Mouse (Mus musculus): ENCODE data around the gene Ccl9. TPM values are rescaled to one million over a fixed set of nuclear protein-coding genes. Genes with fewer than 3 reads are reported as not detected.

The Ccl9 gene
- polyA plus RNA-seq, 1 experiment, result 1.7 TPM

DNA sequence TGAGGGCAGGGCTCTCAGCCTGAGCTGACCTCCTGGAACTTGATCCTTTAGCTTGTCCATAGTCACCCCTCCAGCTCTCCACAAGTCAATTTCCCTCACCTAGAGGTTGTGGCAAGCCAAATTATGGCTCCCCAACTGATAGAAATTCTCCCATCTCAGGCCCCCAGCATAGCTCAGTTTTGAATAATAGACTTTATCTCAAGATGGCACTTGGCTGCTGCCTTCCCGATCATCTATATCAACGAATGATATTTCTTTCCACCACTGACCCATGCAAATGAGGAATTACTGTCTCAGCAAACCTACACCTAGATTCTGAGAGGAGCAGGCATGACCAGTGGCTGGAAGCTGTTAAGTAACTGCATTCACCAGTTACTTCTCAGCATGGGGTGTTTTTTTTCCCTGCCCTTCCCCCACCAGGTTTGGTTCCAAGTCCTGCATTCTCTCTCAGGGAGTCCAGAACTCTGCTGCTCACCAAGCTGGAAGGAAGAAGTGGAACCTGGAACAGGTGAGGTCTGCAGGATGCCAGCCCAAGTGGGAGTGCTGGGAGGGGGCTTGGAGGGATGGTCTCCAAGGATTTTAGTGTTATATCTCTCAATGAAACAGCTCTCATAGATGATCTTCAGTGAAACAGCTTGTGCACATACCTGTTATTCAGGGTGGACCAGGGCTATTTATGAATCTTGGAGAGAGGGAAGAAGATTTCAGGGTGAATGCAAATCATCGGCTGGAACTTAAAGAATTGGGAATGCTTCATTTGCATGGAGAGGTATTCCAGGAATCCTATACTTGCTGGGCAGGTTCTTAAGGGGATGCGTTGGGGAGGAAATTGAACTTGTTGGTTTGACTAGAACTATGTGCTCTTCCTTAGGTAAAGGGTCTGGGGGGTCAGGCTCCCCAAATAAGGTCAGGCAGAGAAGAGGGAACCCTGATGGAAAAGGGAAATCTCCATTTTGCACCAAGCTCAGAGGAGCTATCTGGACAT is 3.5 kb upstream of the Ccl9 start:
- WGBS, result 61% methylated on average over 4 of the region's 4 CpGs
- Histone ChIP-seq H3K4me3 (ENCODE audit: insufficient read depth, low read depth, low read length) (no peak overlapping the region), H3K4me1 (ENCODE audit: control insufficient read depth, insufficient read depth, low read length) (no peaks in the 10 kb centered on the region), H3K27ac (ENCODE audit: insufficient read depth, low read depth, low read length) (peak overlapping the region; percentile 83), H3K36me3 (ENCODE audit: control insufficient read depth, insufficient read depth, low read length) (no peaks in the 10 kb centered on the region), H3K27me3 (replicated peaks; ENCODE audit: control insufficient read depth, insufficient read depth, low read length) (no peaks in the 10 kb centered on the region)
- peak; percentile 82 for DNase-seq
- TF ChIP-seq POLR2A (IDR thresholded peaks at IDR 0.05; ENCODE audit: low read depth, low read length), result no peak
- TF ChIP-seq CTCF (conservative IDR thresholded peaks at IDR 0.05; ENCODE audit: insufficient read depth, insufficient read length, low read depth, low read length), result no peak

DNA sequence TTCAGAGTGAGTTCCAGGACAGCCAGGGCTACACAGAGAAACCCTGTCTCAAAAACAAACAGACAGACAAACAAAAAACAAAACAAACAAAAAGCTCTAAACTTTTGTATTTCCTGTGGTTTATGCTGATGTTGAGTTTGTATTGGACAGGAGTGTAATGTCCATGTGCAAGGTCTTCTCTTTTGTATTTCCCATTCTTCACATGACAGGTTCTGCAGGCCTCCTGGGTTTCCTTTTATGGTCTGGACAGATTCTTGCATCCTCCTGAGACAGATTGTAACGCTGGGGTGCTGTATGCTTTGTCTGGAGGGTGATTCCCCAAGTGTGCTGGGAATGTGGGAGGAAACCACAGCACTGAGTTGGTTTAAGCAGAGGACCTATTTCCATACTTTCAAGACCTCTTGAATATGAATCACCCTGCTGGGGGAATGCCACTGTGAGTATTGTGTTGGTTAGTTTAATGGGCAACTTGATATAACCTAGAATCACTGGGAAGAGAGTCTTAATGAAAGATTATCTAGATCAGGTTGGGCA is 2.3 kb upstream of the Ccl9 start:
- no peaks in the 10 kb centered on the region for H3K4me1 ChIP-seq (ENCODE audit: control insufficient read depth, insufficient read depth, low read length)
- DNase-seq, result no peak
- 49% methylated on average over 1 of the region's 1 CpGs for WGBS
- no peaks in the 10 kb centered on the region for H3K36me3 ChIP-seq (ENCODE audit: control insufficient read depth, insufficient read depth, low read length)
- H3K4me3 ChIP-seq (ENCODE audit: insufficient read depth, low read depth, low read length), result no peak overlapping the region
- no peaks in the 10 kb centered on the region for H3K27me3 ChIP-seq (replicated peaks; ENCODE audit: control insufficient read depth, insufficient read depth, low read length)
- TF ChIP-seq POLR2A (IDR thresholded peaks at IDR 0.05; ENCODE audit: low read depth, low read length) (no peak), CTCF (conservative IDR thresholded peaks at IDR 0.05; ENCODE audit: insufficient read depth, insufficient read length, low read depth, low read length) (no peak)
- peak overlapping the region; percentile 75; the same call in 1 of the 2 replicates for H3K27ac ChIP-seq (ENCODE audit: insufficient read depth, low read depth, low read length)

DNA sequence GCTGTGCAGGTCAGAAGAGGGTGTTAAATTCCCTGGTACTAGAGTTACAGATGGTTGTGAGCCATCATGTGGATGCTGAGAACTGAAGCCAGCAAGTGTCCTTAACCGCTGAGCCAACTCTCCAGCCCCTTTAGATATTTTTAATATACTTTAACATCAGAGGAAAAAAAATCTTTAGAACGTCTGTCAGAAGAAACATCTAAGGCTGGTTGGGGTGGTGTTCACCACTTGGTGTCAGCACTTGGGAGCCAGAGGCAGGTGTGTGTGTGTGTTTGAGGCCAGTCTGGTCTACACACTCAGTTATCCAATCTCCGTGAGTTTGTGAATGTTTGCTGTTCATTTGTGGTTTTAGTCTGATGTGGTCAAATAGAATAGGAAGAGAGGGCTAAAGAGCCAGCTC is 563 bp upstream of the Ccl9 start:
- 0 out of 2 replicates have a peak, but pooled peaks have one; percentile 6 for TF ChIP-seq CTCF (conservative IDR thresholded peaks at IDR 0.05; ENCODE audit: insufficient read depth, insufficient read length, low read depth, low read length)
- TF ChIP-seq POLR2A (IDR thresholded peaks at IDR 0.05; ENCODE audit: low read depth, low read length), result no peak
- H3K36me3 ChIP-seq (ENCODE audit: control insufficient read depth, insufficient read depth, low read length), result no peaks in the 10 kb centered on the region
- WGBS, result 82% methylated on average over 3 of the region's 3 CpGs
- no peaks in the 10 kb centered on the region for H3K27me3 ChIP-seq (replicated peaks; ENCODE audit: control insufficient read depth, insufficient read depth, low read length)
- no peaks in the 10 kb centered on the region for H3K4me1 ChIP-seq (ENCODE audit: control insufficient read depth, insufficient read depth, low read length)
- no peak overlapping the region for H3K27ac ChIP-seq (ENCODE audit: insufficient read depth, low read depth, low read length)
- DNase-seq, result no peak
- H3K4me3 ChIP-seq (ENCODE audit: insufficient read depth, low read depth, low read length), result no peak overlapping the region

DNA sequence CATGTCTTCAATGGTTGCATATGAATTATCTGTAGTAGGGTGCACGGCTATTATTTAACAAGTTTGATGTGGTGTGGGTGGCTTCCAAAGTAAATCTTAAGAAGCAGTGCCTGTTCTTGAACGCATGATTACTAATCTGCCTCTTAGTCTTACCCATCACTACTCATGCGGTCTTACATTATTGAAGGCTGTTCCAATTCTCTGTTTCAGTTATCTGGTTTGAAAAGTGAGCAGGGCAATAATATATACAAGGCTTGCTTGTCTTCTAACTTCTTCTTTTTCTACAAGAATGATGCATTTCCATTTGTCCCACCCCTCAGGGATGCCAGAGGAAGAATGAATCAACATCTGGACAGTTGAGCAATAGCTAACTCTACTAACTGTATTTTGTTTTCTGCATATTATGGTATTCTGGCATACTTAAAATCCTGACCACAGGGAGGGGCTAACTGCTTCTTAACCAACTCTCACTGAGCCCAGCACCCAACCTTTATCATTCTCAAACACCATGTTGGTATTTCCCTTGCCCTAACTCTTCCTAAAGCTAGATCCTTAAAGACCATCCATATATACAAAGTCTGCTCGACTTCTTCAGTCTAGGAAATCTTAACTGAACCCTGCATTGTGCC is 1.4 kb downstream of the Ccl9 start:
- no peak for DNase-seq
- no peaks in the 10 kb centered on the region for H3K27me3 ChIP-seq (replicated peaks; ENCODE audit: control insufficient read depth, insufficient read depth, low read length)
- no peaks in the 10 kb centered on the region for H3K4me1 ChIP-seq (ENCODE audit: control insufficient read depth, insufficient read depth, low read length)
- WGBS, result 77% methylated on average over 4 of the region's 4 CpGs
- TF ChIP-seq POLR2A (IDR thresholded peaks at IDR 0.05; ENCODE audit: low read depth, low read length) (no peak), CTCF (conservative IDR thresholded peaks at IDR 0.05; ENCODE audit: insufficient read depth, insufficient read length, low read depth, low read length) (no peak)
- H3K27ac ChIP-seq (ENCODE audit: insufficient read depth, low read depth, low read length), result no peak overlapping the region
- no peak overlapping the region for H3K4me3 ChIP-seq (ENCODE audit: insufficient read depth, low read depth, low read length)
- H3K36me3 ChIP-seq (ENCODE audit: control insufficient read depth, insufficient read depth, low read length), result no peaks in the 10 kb centered on the region

DNA sequence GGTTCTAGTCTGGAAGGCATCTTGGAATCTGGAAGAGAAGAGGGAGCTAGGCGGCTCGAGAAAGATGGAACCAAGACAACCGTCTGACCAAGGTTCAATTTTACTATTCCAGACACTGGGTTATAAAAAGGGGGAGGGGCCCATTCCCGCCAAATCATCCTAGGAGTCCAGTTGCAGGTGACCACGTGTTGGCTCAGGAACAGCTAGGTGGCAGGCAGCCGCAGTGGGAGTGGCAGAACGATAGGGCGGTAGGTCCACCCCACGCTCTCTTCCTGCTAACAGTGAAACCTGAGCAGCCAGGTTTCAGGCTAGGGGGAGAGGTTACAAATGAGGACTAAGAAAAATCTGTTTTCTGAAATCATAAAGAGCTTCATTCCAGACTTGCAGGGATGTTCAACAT is 5.6 kb downstream of the Ccl9 start:
- no peaks in the 10 kb centered on the region for H3K27me3 ChIP-seq (replicated peaks; ENCODE audit: control insufficient read depth, insufficient read depth, low read length)
- no peak overlapping the region for H3K27ac ChIP-seq (ENCODE audit: insufficient read depth, low read depth, low read length)
- no peak for TF ChIP-seq POLR2A (IDR thresholded peaks at IDR 0.05; ENCODE audit: low read depth, low read length)
- no peak for TF ChIP-seq CTCF (conservative IDR thresholded peaks at IDR 0.05; ENCODE audit: insufficient read depth, insufficient read length, low read depth, low read length)
- no peaks in the 10 kb centered on the region for H3K36me3 ChIP-seq (ENCODE audit: control insufficient read depth, insufficient read depth, low read length)
- 44% methylated on average over 9 of the region's 9 CpGs for WGBS
- no peak overlapping the region for H3K4me3 ChIP-seq (ENCODE audit: insufficient read depth, low read depth, low read length)
- DNase-seq, result no peak
- no peaks in the 10 kb centered on the region for H3K4me1 ChIP-seq (ENCODE audit: control insufficient read depth, insufficient read depth, low read length)

DNA sequence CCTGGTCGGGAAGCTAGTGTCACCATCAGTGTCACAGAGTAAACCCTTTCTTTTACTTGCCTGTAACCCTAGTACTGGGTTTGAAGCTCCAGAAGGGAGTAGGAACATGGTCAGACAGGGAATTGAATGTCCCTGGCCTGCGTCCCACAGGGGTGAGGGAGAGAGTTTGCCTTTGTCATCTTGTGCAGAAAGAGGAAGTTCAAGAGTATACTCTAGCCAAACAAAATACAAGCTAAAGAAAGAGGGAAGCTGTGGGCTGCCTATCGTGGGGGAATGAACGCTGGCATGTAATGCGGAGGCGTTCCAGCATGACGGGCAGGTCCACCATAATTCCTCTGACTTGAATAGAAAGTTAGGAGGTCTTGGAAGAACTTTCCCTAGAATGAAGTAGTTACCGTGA is 6.2 kb downstream of the Ccl9 start:
- DNase-seq, result peak; percentile 63
- no peak overlapping the region for H3K4me3 ChIP-seq (ENCODE audit: insufficient read depth, low read depth, low read length)
- no peak overlapping the region for H3K27ac ChIP-seq (ENCODE audit: insufficient read depth, low read depth, low read length)
- no peaks in the 10 kb centered on the region for H3K27me3 ChIP-seq (replicated peaks; ENCODE audit: control insufficient read depth, insufficient read depth, low read length)
- H3K36me3 ChIP-seq (ENCODE audit: control insufficient read depth, insufficient read depth, low read length), result no peaks in the 10 kb centered on the region
- no peaks in the 10 kb centered on the region for H3K4me1 ChIP-seq (ENCODE audit: control insufficient read depth, insufficient read depth, low read length)
- WGBS, result 62% methylated on average over 8 of the region's 8 CpGs
- TF ChIP-seq CTCF (conservative IDR thresholded peaks at IDR 0.05; ENCODE audit: insufficient read depth, insufficient read length, low read depth, low read length) (no peak), POLR2A (IDR thresholded peaks at IDR 0.05; ENCODE audit: low read depth, low read length) (no peak)

DNA sequence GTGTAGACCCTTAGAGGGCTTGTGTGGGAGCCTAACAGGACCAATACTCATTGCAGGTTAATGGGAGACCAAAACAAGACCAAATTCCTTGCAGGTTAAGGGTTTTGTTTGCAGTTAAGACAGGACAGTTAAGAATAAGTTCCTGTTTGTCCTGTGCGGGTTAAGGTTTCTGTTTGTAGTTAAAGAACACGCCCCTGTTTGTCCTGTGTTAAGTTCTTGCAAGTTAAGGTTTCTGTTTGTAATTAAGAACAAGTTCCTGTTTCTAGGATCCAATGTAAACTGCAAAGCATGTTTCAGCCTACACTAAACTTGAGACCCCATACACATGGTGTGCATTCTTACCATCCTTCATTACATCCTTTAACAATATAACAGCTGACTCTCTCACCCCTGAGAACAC is 8.2 kb downstream of the Ccl9 start:
- WGBS, result 71% methylated on average over 2 of the region's 2 CpGs

More for the DNA sequence above, 8.2 kb downstream of the Ccl9 start:
- no peak for TF ChIP-seq POLR2A (IDR thresholded peaks at IDR 0.05; ENCODE audit: low read depth, low read length)
- TF ChIP-seq CTCF (conservative IDR thresholded peaks at IDR 0.05; ENCODE audit: insufficient read depth, insufficient read length, low read depth, low read length), result no peak
- no peak for DNase-seq
- H3K36me3 ChIP-seq (ENCODE audit: control insufficient read depth, insufficient read depth, low read length), result no peaks in the 10 kb centered on the region
- no peaks in the 10 kb centered on the region for H3K4me1 ChIP-seq (ENCODE audit: control insufficient read depth, insufficient read depth, low read length)
- no peak overlapping the region for H3K27ac ChIP-seq (ENCODE audit: insufficient read depth, low read depth, low read length)
- H3K27me3 ChIP-seq (replicated peaks; ENCODE audit: control insufficient read depth, insufficient read depth, low read length), result no peaks in the 10 kb centered on the region
- H3K4me3 ChIP-seq (ENCODE audit: insufficient read depth, low read depth, low read length), result no peak overlapping the region
